Mouse (Mus musculus) retina, embryonic 14.5 days (tissue): ENCODE data around the gene 4932438H23Rik.

Experiments used
- DNase-seq: peaks from one replicate; pipeline ENCODE4 v3.0.0-alpha.2; 2015; ENCODE audit warnings: low spot score

The 4932438H23Rik gene

GRCm38 (mm10) chr16:91057261-91057660 lies 37.7 kb downstream of the 4932438H23Rik start:
- DNase-seq = no peak

GRCm38 (mm10) chr16:91056043-91056821 lies 38.7 kb downstream of the 4932438H23Rik start:
- DNase-seq = peak; percentile 16

- no peak for DNase-seq
Observed at GRCm38 (mm10) chr16:91055150-91055549, 39.8 kb downstream of the 4932438H23Rik start.

- no peak for DNase-seq
Observed at GRCm38 (mm10) chr16:91053599-91053998, 41.3 kb downstream of the 4932438H23Rik start.

- peak; percentile 66 for DNase-seq
Observed at GRCm38 (mm10) chr16:91045511-91045910, 49.4 kb downstream of the 4932438H23Rik start.

- peak; percentile 100 for DNase-seq
Observed at GRCm38 (mm10) chr16:91044270-91045182, 50.4 kb downstream of the 4932438H23Rik start, which contains the start of gene Paxbp1. TSS of gene Paxbp1 (minus strand) at chr16:91044543.

GRCm38 (mm10) chr16:91043461-91044248 lies 51.3 kb downstream of the 4932438H23Rik start:
- peak; percentile 61 for DNase-seq

GRCm38 (mm10) chr16:91042640-91043039 lies 52.3 kb downstream of the 4932438H23Rik start:
- no peak for DNase-seq

GRCm38 (mm10) chr16:91035866-91036265 lies 59.1 kb downstream of the 4932438H23Rik start:
- DNase-seq = no peak

GRCm38 (mm10) chr16:91030751-91031150 lies 64.2 kb downstream of the 4932438H23Rik start:
- no peak for DNase-seq

GRCm38 (mm10) chr16:91029901-91030300 lies 65.0 kb downstream of the 4932438H23Rik start:
- no peak for DNase-seq

GRCm38 (mm10) chr16:91029161-91029743 lies 65.7 kb downstream of the 4932438H23Rik start:
- DNase-seq = no peak

- no peak for DNase-seq
Observed at GRCm38 (mm10) chr16:91026290-91026689, 68.6 kb downstream of the 4932438H23Rik start.

GRCm38 (mm10) chr16:91023384-91023783 lies 71.5 kb downstream of the 4932438H23Rik start:
- peak; percentile 21 for DNase-seq

- DNase-seq = no peak
Observed at GRCm38 (mm10) chr16:91020842-91021483, 74.0 kb downstream of the 4932438H23Rik start.

GRCm38 (mm10) chr16:91019476-91019875 lies 75.4 kb downstream of the 4932438H23Rik start:
- no peak for DNase-seq

GRCm38 (mm10) chr16:91015761-91016160 lies 79.2 kb downstream of the 4932438H23Rik start:
- no peak for DNase-seq

GRCm38 (mm10) chr16:91011847-91012246 lies 83.1 kb downstream of the 4932438H23Rik start:
- no peak for DNase-seq

GRCm38 (mm10) chr16:91011021-91011683 lies 83.8 kb downstream of the 4932438H23Rik start, which contains the start of gene Synj1:
TSS of gene Synj1 (minus strand) at chr16:91011308.
- DNase-seq = peak; percentile 92

- DNase-seq = no peak
Observed at GRCm38 (mm10) chr16:91010581-91011020, 84.3 kb downstream of the 4932438H23Rik start.
